Mouse (Mus musculus) left cerebral cortex, postnatal 25 days (tissue): ENCODE measurements at regions not wholly inside any gene's neighbourhood (a gene's known extent, or its start where the extent isn't known, plus 50 kb on each side); places are given as distances from the start of the nearest gene placed in this dataset.

Experiments
- DNase-seq, 2 experiments: peaks; one replicate each; pipeline ENCODE4 v3.0.0; 2022; ENCODE audit warnings: low spot score in 2 of 2, mixed read lengths in 1 of 2
- intact Hi-C: fragments of 180-260 bp; cut with DNase I; formaldehyde crosslinking; loops from one replicate; pipeline ENCODE4 v1.15.1; 2025

- intact Hi-C loops: no loop called here
- no peak for DNase-seq
Observed at GRCm38 (mm10) chr14:103949950-103950349, 105.7 kb upstream of the Ednrb start.

- intact Hi-C loops: no loop called here
- no peak for DNase-seq
Observed at GRCm38 (mm10) chr14:103948026-103948777, 104.0 kb upstream of the Ednrb start.

GRCm38 (mm10) chr14:103945753-103946152, 101.6 kb upstream of the Ednrb start:
- DNase-seq: no peak
- intact Hi-C loops: no loop called here

GRCm38 (mm10) chr14:103939867-103940266, 95.7 kb upstream of the Ednrb start:
- intact Hi-C loops: no loop called here
- no peak for DNase-seq

- intact Hi-C loops: no loop called here
Observed at GRCm38 (mm10) chr14:103938937-103939336, 94.7 kb upstream of the Ednrb start.

GRCm38 (mm10) chr14:103938201-103938600, 94.0 kb upstream of the Ednrb start:
- DNase-seq: no peak
- intact Hi-C loops: no loop called here

More at GRCm38 (mm10) chr14:103938937-103939336, 94.7 kb upstream of the Ednrb start:
- DNase-seq: no peak

- intact Hi-C loops: no loop called here
- no peak for DNase-seq
Observed at GRCm38 (mm10) chr14:103937700-103938099, 93.5 kb upstream of the Ednrb start.

- intact Hi-C loops: no loop called here
- no peak for DNase-seq
Observed at GRCm38 (mm10) chr14:103933813-103934212, 89.6 kb upstream of the Ednrb start.

GRCm38 (mm10) chr14:103932170-103932569, 88.0 kb upstream of the Ednrb start:
- intact Hi-C loops: no loop called here
- no peak for DNase-seq

- DNase-seq: no peak
- intact Hi-C loops: no loop called here
Observed at GRCm38 (mm10) chr14:103929734-103930364, 85.6 kb upstream of the Ednrb start.

GRCm38 (mm10) chr14:103929155-103929729, 85.0 kb upstream of the Ednrb start:
- intact Hi-C loops: no loop called here

GRCm38 (mm10) chr14:103920169-103920568, 76.0 kb upstream of the Ednrb start:
- intact Hi-C loops: no loop called here
- DNase-seq: no peak

More at GRCm38 (mm10) chr14:103929155-103929729, 85.0 kb upstream of the Ednrb start:
- no peak for DNase-seq

- DNase-seq: no peak
- intact Hi-C loops: no loop called here
Observed at GRCm38 (mm10) chr14:103919380-103919779, 75.2 kb upstream of the Ednrb start.

GRCm38 (mm10) chr14:103913453-103913852, 69.3 kb upstream of the Ednrb start:
- intact Hi-C loops: no loop called here

GRCm38 (mm10) chr14:103911707-103912106, 67.5 kb upstream of the Ednrb start:
- no peak for DNase-seq
- intact Hi-C loops: no loop called here

More at GRCm38 (mm10) chr14:103913453-103913852, 69.3 kb upstream of the Ednrb start:
- DNase-seq: no peak

- intact Hi-C loops: no loop called here
- no peak for DNase-seq
Observed at GRCm38 (mm10) chr14:103911280-103911679, 67.1 kb upstream of the Ednrb start.

- DNase-seq: no peak
- intact Hi-C loops: no loop called here
Observed at GRCm38 (mm10) chr14:103906417-103907070, 62.3 kb upstream of the Ednrb start.

- intact Hi-C loops: no loop called here
- DNase-seq: no peak
Observed at GRCm38 (mm10) chr14:103900817-103901216, 56.6 kb upstream of the Ednrb start.

- intact Hi-C loops: no loop called here
- peak; percentile 9 to 37 for DNase-seq
Observed at GRCm38 (mm10) chr14:103899111-103899814, 55.1 kb upstream of the Ednrb start.

GRCm38 (mm10) chr14:103898689-103899088, 54.5 kb upstream of the Ednrb start:
- intact Hi-C loops: no loop called here
- DNase-seq: peak; percentile 3 to 6
